Mouse (Mus musculus) kidney, adult 18-20 months (tissue): ENCODE measurements around the gene Usp30.

ENCODE experiments used
- DNase-seq: peaks from one replicate; pipeline ENCODE4 v3.0.0; 2021

Usp30 gene

GRCm38 (mm10) chr5:114067543-114067942 lies 2.3 kb downstream of the Usp30 start:
- DNase-seq: no peak

GRCm38 (mm10) chr5:114067982-114068381 lies 2.7 kb downstream of the Usp30 start:
- no peak for DNase-seq

- no peak for DNase-seq
Observed at GRCm38 (mm10) chr5:114070858-114071257, 5.6 kb downstream of the Usp30 start.

GRCm38 (mm10) chr5:114072262-114072661 lies 7.0 kb downstream of the Usp30 start:
- DNase-seq: no peak

GRCm38 (mm10) chr5:114077009-114077408 lies 11.7 kb downstream of the Usp30 start:
- DNase-seq: no peak

GRCm38 (mm10) chr5:114085501-114085900 lies 20.2 kb downstream of the Usp30 start:
- no peak for DNase-seq

- DNase-seq: no peak
Observed at GRCm38 (mm10) chr5:114087875-114088480, 22.7 kb downstream of the Usp30 start.

- DNase-seq: no peak
Observed at GRCm38 (mm10) chr5:114090421-114091013, 25.3 kb downstream of the Usp30 start.

GRCm38 (mm10) chr5:114091057-114091807 lies 26.0 kb downstream of the Usp30 start, which contains the start of gene Svop:
Svop (minus strand) TSS chr5:114091570.
- DNase-seq: peak; percentile 72

- peak; percentile 94 for DNase-seq
Observed at GRCm38 (mm10) chr5:114099709-114100389, 34.6 kb downstream of the Usp30 start.

GRCm38 (mm10) chr5:114100390-114101099 lies 35.3 kb downstream of the Usp30 start:
- DNase-seq: no peak

- DNase-seq: no peak
Observed at GRCm38 (mm10) chr5:114101873-114102272, 36.6 kb downstream of the Usp30 start.

- DNase-seq: no peak
Observed at GRCm38 (mm10) chr5:114102807-114103206, 37.5 kb downstream of the Usp30 start.

GRCm38 (mm10) chr5:114106391-114106935 lies 41.2 kb downstream of the Usp30 start:
- no peak for DNase-seq

GRCm38 (mm10) chr5:114113334-114113733 lies 48.1 kb downstream of the Usp30 start:
- DNase-seq: no peak

GRCm38 (mm10) chr5:114115030-114115429 lies 49.8 kb downstream of the Usp30 start:
- no peak for DNase-seq

- DNase-seq: no peak
Observed at GRCm38 (mm10) chr5:114116586-114116985, 51.3 kb downstream of the Usp30 start.

- DNase-seq: no peak
Observed at GRCm38 (mm10) chr5:114119806-114120205, 54.5 kb downstream of the Usp30 start.

- no peak for DNase-seq
Observed at GRCm38 (mm10) chr5:114126008-114126407, 60.7 kb downstream of the Usp30 start.

GRCm38 (mm10) chr5:114126499-114127244 lies 61.4 kb downstream of the Usp30 start:
- DNase-seq: no peak
